Comparison of ENCODE assay signal across 8 mouse cellular contexts in genomic region chr3:137981382-137981750, GRCm38 (mm10). TPM values are rescaled to one million over a fixed set of nuclear protein-coding genes. Genes with fewer than 3 reads are reported as not detected.
A peak's percentile ranks its signal among the peaks of the same experiment; 100 is the strongest.
DNase-seq lines count a peak whose midpoint lies in the region; ATAC-seq lines count a peak whose summit lies in the region.

TSS of gene Dapp1 (minus strand) at chr3:137981545.

- H3K4me2 ChIP-seq in forebrain, embryonic 15.5 days (replicated peaks), result peak within 1 kb of the TSS; percentile 28

- peak within 1 kb of the TSS; percentile 20 for H3K4me3 ChIP-seq in forebrain, embryonic 15.5 days

- H3K27ac ChIP-seq in forebrain, embryonic 15.5 days (replicated peaks), result no peak within 1 kb of the TSS

- H3K9ac ChIP-seq in forebrain, embryonic 15.5 days (replicated peaks), result no peak within 1 kb of the TSS

- H3K9me3 ChIP-seq in forebrain, embryonic 15.5 days, result no peaks in the 10 kb centered on the region

- WGBS in forebrain, embryonic 15.5 days, result 19% methylated on average over 10 of the region's 10 CpGs

- DNase-seq in CD4-positive helper T cell, adult 2 months (ENCODE audit: low read depth, low spot score), result peak; percentile 90
- peak; percentile 67 to 77 for DNase-seq in adrenal gland, postnatal 36 days
- DNase-seq in heart, postnatal 4 days, result peak; percentile 69
- DNase-seq in layer of hippocampus, adult 9-11 months, result peak; percentile 70
- DNase-seq in lung, postnatal 10 days, result peak; percentile 78
- peak; percentile 49 for DNase-seq in ovary, adult 18-20 months (ENCODE audit: low spot score)
- peak; percentile 90 for DNase-seq in thymus, postnatal 14 days

- no peaks in the 10 kb centered on the region for H3K27me3 ChIP-seq in forebrain, embryonic 15.5 days

- peak; percentile 29 for ATAC-seq in forebrain, embryonic 15.5 days (replicated peaks)

- no peaks in the 10 kb centered on the region for H3K36me3 ChIP-seq in forebrain, embryonic 15.5 days

- peaks cover 13% of the 10 kb centered on the region for H3K4me1 ChIP-seq in forebrain, embryonic 15.5 days

RNA-seq across cellular contexts. Expression of gene Dapp1, which starts in this region (rescaled TPM):
- 1 to 10 TPM; 3.5 to 6.9 TPM for total RNA-seq in adrenal gland, postnatal 36 days (2021)
- polyA plus RNA-seq in forebrain, embryonic 15.5 days (2015; fragmentation: Nextera tagmentation; extraction: Ambion mirVana), result 3.7 and 4.3 TPM in 2 replicates
- total RNA-seq in heart, postnatal 4 days (2021), result 1 to 10 TPM; 7.6 to 7.8 TPM
